Mouse (Mus musculus) liver, embryonic 14.5 days (tissue): ENCODE results near the gene Fcgr4. TPM values are rescaled to one million over a fixed set of nuclear protein-coding genes. Genes with fewer than 3 reads are reported as not detected.

Experiments used
- ATAC-seq: fragments of 200-750 bp; cut with Nextera tagmentation; 2 replicates; pipeline ENCODE4 v1.8.0; 2017; ENCODE audit warnings: moderate number of reproducible peaks, mild to moderate bottlenecking, moderate library complexity; ENCODE audit not compliant: insufficient read depth
- DNase-seq, 3 experiments: peaks; one replicate each; pipeline ENCODE4 v3.0.0-alpha.2; 2012 to 2013; ENCODE audit warnings: low read depth in 3 of 3, low spot score in 3 of 3
- H3K27ac ChIP-seq: fragments of 300-500 bp; sonication (generic); 2 replicates; pipeline ENCODE4 v1.5.1; 2014; ENCODE audit warnings: moderate library complexity, mild to moderate bottlenecking, control low read depth, inconsistent platforms
- H3K27me3 ChIP-seq: fragments of 300-500 bp; sonication (generic); 2 replicates; pipeline ENCODE4 v1.6.1; 2014; ENCODE audit warnings: mild to moderate bottlenecking, low read length, moderate library complexity; ENCODE audit not compliant: control insufficient read depth, insufficient read depth
- H3K36me3 ChIP-seq: fragments of 300-500 bp; sonication (generic); replicated peaks from 2 replicates; pipeline ENCODE4 v1.6.1; 2014; ENCODE audit warnings: low read depth; ENCODE audit not compliant: control insufficient read depth, insufficient read depth
- H3K4me1 ChIP-seq, 2 experiments: fragments of 200-500 bp in 1 of 2; fragments of 300-500 bp in 1 of 2; sonication (generic) in 1 of 2; replicated peaks; 2 replicates each; pipeline ENCODE4 v1.6.1; 2012 to 2014; ENCODE audit warnings: antibody characterized with exemption in 1 of 2, inconsistent platforms in 1 of 2, low read length in 1 of 2; ENCODE audit not compliant: control insufficient read depth in 2 of 2, insufficient read depth in 2 of 2
- H3K4me2 ChIP-seq: fragments of 300-500 bp; sonication (generic); 2 replicates; pipeline ENCODE4 v1.6.1; 2014; ENCODE audit warnings: low read depth, mild to moderate bottlenecking, control low read depth, moderate library complexity
- H3K4me3 ChIP-seq, 2 experiments: fragments of 200-500 bp in 1 of 2; fragments of 300-500 bp in 1 of 2; sonication (generic) in 1 of 2; 2 replicates each; pipeline ENCODE4 v1.5.1; 2012 to 2014; ENCODE audit warnings: low read depth in 2 of 2, low read length in 2 of 2, mild to moderate bottlenecking in 2 of 2, control low read depth in 1 of 2, inconsistent platforms in 1 of 2, moderate library complexity in 1 of 2; ENCODE audit not compliant: insufficient read depth in 1 of 2
- H3K9ac ChIP-seq: fragments of 300-500 bp; sonication (generic); replicated peaks from 2 replicates; pipeline ENCODE4 v1.6.1; 2014; ENCODE audit warnings: mild to moderate bottlenecking, control low read depth, moderate library complexity
- H3K9me3 ChIP-seq: fragments of 300-500 bp; sonication (generic); 2 replicates; pipeline ENCODE4 v1.6.1; 2016; ENCODE audit warnings: low read length, mixed read lengths; ENCODE audit not compliant: control insufficient read depth
- CTCF ChIP-seq: IDR thresholded peaks from 2 replicates; pipeline ENCODE4 v1.5.1; 2016; ENCODE audit warnings: antibody characterized with exemption, low read depth, control low read depth
- EP300 ChIP-seq: IDR thresholded peaks from 2 replicates; pipeline ENCODE4 v1.6.1; 2016; ENCODE audit warnings: antibody characterized with exemption, low read depth
- WGBS: fragments of 180-500 bp; shearing (Covaris S2); extraction: QIAGEN DNeasy Blood & Tissue Kit; methylation state at CpG from one replicate; pipeline ENCODE4 v1.1.7; 2014; ENCODE audit not compliant: insufficient replicate concordance; 5-methylcytosine and 5-hydroxymethylcytosine counted together
- polyA plus RNA-seq, 2 experiments: library from polyadenylated mRNA; depleted of rRNA in 1 of 2; stranded (reverse) in 1 of 2; unstranded in 1 of 2; fragments of >200 nt; fragmentation: Nextera tagmentation in 1 of 2; extraction: Ambion mirVana in 1 of 2; gene quantifications; 2 replicates each; pipeline versions ENCODE4 v1.2.1 to v1.2.3; 2012 to 2014

Fcgr4 gene
- polyA plus RNA-seq, 2 experiments: 1.7 to 2.6 TPM

- H3K9ac ChIP-seq: no peak overlapping the region
- ATAC-seq (no peak), DNase-seq (no peak)
- H3K4me3 ChIP-seq: no peak overlapping the region
- no peaks in the 10 kb centered on the region for H3K36me3 ChIP-seq
- no peaks in the 10 kb centered on the region; the same call in 1 of the 2 replicates for H3K9me3 ChIP-seq
- no peak overlapping the region for H3K27ac ChIP-seq
- H3K4me1 ChIP-seq: no peaks in the 10 kb centered on the region
- no peak overlapping the region for H3K4me2 ChIP-seq
- H3K27me3 ChIP-seq: no peaks in the 10 kb centered on the region
- TF ChIP-seq EP300 (no peak), CTCF (no peak)
Measured at GRCm38 (mm10) chr1:171005586-171005985, 13.1 kb upstream of the Fcgr4 start.

DNA sequence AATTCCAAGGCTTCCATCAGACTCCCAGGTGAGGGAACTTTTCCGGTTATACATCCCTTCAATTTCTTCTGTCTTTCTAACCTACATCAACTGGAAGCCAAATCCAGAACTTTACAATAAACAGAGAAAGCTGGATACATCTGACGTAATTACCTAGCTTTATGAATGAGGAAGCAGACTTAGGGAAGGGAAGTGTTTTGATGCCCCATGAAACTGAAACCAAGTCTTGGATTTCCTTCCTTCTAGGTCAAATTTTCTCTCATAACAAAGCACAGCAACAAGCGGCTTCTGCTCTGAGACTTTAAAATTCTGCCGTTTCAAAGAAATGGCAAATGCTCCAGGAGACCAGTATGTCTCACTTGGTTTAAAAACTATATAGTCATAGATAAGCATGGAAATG lies 12.4 kb upstream of the Fcgr4 start:
- no peak overlapping the region for H3K9ac ChIP-seq
- no peak overlapping the region for H3K4me3 ChIP-seq
- no peak for DNase-seq
- TF ChIP-seq CTCF: no peak
- TF ChIP-seq EP300: no peak
- no peak overlapping the region for H3K27ac ChIP-seq
- H3K4me1 ChIP-seq: no peaks in the 10 kb centered on the region
- H3K4me2 ChIP-seq: no peak overlapping the region
- no peak for ATAC-seq
- H3K27me3 ChIP-seq: no peaks in the 10 kb centered on the region
- H3K9me3 ChIP-seq: no peaks in the 10 kb centered on the region; the same call in 1 of the 2 replicates
- WGBS: 47% methylated on average over 4 of the region's 4 CpGs
- H3K36me3 ChIP-seq: no peaks in the 10 kb centered on the region

DNA sequence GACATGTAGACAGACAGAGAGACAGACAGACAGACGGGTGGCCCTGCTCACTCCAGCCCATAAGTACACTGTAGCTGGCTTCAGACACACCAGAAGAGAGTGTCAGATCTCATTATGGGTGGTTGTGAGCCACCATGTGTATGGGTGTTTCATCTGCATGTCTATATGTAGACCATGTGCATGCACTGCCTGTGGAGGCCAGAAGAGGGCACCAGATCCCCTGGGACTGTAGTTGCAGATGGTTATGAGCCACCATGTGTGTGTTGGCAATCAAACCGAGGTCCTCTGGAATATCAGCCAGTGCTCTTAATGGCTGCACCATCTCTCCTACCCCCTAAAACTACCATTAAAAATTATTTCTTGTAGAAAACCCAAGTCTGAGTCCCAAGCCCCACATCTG lies 11.8 kb upstream of the Fcgr4 start:
- Histone ChIP-seq H3K36me3 (no peaks in the 10 kb centered on the region), H3K27me3 (no peaks in the 10 kb centered on the region), H3K4me2 (no peak overlapping the region), H3K4me1 (no peaks in the 10 kb centered on the region), H3K9me3 (no peaks in the 10 kb centered on the region; the same call in 1 of the 2 replicates), H3K4me3 (no peak overlapping the region), H3K9ac (no peak overlapping the region), H3K27ac (no peak overlapping the region)
- peak; percentile 77 for TF ChIP-seq CTCF
- TF ChIP-seq EP300: no peak
- WGBS: 74% methylated on average over 2 of the region's 2 CpGs
- ATAC-seq (no peak), DNase-seq (no peak)

DNA sequence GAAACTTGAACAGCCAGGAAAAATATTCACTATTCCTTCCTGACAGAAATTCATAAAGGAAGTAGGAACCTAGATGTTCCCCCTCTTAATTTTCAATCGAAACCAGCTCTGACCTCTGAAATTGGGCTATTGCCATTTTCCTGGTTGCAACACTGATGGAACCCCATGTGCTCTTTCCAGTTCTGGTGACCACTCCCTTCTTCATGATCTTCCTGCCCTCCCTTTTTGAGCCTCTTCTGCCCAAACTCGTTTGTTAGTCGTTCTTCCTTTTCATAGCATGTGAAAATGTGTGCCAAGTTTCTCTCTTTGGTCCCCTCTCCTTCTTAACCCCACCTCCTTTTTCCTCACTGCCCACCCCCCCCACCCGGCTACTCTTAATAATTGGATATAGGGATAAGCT lies 7.0 kb upstream of the Fcgr4 start:
- TF ChIP-seq CTCF (no peak), EP300 (no peak)
- H3K9ac ChIP-seq: no peak overlapping the region

GRCm38 (mm10) chr1:171016676-171017356 lies 1.9 kb upstream of the Fcgr4 start:
- WGBS: 48% methylated on average over 6 of the region's 6 CpGs
- no peak for TF ChIP-seq EP300
- TF ChIP-seq CTCF: no peak
- Histone ChIP-seq H3K36me3 (no peaks in the 10 kb centered on the region), H3K4me1 (peaks cover 2 to 8% of the 10 kb centered on the region in 2 experiments; a peak in 1 of 4 replicates), H3K4me3 (no peak overlapping the region), H3K9me3 (no peaks in the 10 kb centered on the region), H3K27me3 (no peaks in the 10 kb centered on the region), H3K4me2 (no peak overlapping the region), H3K27ac (no peak overlapping the region), H3K9ac (no peak overlapping the region)
- no peak for ATAC-seq
- no peak for DNase-seq

More for the DNA sequence above, 7.0 kb upstream of the Fcgr4 start:
- no peak overlapping the region for H3K4me2 ChIP-seq
- DNase-seq (no peak), ATAC-seq (no peak)
- H3K4me1 ChIP-seq: peaks cover 0 to under 1% of the 10 kb centered on the region in 2 experiments; a peak in 1 of 4 replicates
- 60% methylated on average over 4 of the region's 4 CpGs for WGBS
- H3K27me3 ChIP-seq: no peaks in the 10 kb centered on the region
- H3K27ac ChIP-seq: no peak overlapping the region
- H3K9me3 ChIP-seq: no peaks in the 10 kb centered on the region; the same call in 1 of the 2 replicates
- no peak overlapping the region for H3K4me3 ChIP-seq
- no peaks in the 10 kb centered on the region for H3K36me3 ChIP-seq
